In the genomic region with DNA sequence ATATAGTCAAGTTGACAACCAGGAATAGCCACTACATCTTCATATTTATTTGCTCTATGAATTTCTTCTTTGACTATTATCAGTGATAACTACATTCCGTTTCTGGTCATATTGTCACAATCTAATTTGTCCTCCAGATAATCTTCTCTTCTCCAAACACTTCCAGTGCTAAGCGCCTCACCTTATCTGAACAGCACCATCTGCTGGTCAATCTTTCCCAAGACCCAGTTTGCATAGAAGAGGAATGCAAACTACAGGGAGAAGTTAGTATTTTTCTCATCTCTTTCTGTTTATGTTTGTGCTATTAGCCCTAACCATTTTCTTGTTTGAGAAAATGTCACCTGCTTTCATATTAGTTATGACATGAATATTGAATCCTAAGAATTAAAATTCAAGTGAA, we compare ENCODE assay signal across 9 mouse cellular contexts.
DNase-seq lines count a peak whose midpoint lies in the region; ATAC-seq and TF ChIP-seq lines count a peak whose summit lies in the region.
"Had no signal": no experiment of that assay in that cellular context is flagged by ENCODE, and none has a peak within 500 bp of the region (broad histone marks: within the 10 kb centered on the region; RNA-seq: fewer than 3 reads in every experiment).

No protein-coding gene starts in this region.

- intact Hi-C loops in left cerebral cortex, adult 2 months (cut with DNase I) = no loop called here

- peak; percentile 60 for TF ChIP-seq CTCF in left cerebral cortex, adult 2 months (IDR thresholded peaks at IDR 0.05)

- no peaks in the 10 kb centered on the region for H3K36me3 ChIP-seq in forebrain, embryonic 15.5 days
- H3K36me3 ChIP-seq in forebrain, embryonic 10.5 days (replicated peaks) = no peaks in the 10 kb centered on the region
- H3K36me3 ChIP-seq: liver, embryonic 15.5 days had no signal

- DNase-seq in forebrain, embryonic 10.5 days (ENCODE audit: extremely low spot score, low spot score) = no peak
- DNase-seq in left cerebral cortex, adult 2 months (ENCODE audit: extremely low spot score in 1 of 2, low spot score in 2 of 2) = peak in 1 of 2 experiments; percentile 17
- no peak for DNase-seq in left cerebral cortex, adult 8-10 months (ENCODE audit: low spot score in 2 of 2)
- DNase-seq in Muller cell, postnatal 12 days (ENCODE audit: inconsistent ontology term) = peak; percentile 0
- DNase-seq in kidney, postnatal 36 days = peak; percentile 2 to 55
- no peak for DNase-seq in yolk sac, embryonic 10.5 days (ENCODE audit: low spot score)
- no peak for DNase-seq in spleen, postnatal 4 days (ENCODE audit: low spot score in 2 of 2)

- no peak overlapping the region for H3K4me3 ChIP-seq in forebrain, embryonic 15.5 days
- no peak overlapping the region for H3K4me3 ChIP-seq in forebrain, embryonic 10.5 days
- no peak overlapping the region for H3K4me3 ChIP-seq in left cerebral cortex, adult 2 months
- H3K4me3 ChIP-seq: liver, embryonic 15.5 days had no signal

- no peaks in the 10 kb centered on the region for H3K4me1 ChIP-seq in forebrain, embryonic 15.5 days
- H3K4me1 ChIP-seq in forebrain, embryonic 10.5 days = no peaks in the 10 kb centered on the region
- H3K4me1 ChIP-seq: liver, embryonic 15.5 days had no signal

- 0 out of 2 replicates have a peak, but pooled peaks have one; percentile 57 for ATAC-seq in forebrain, embryonic 15.5 days (replicated peaks)

- no peak overlapping the region for H3K9ac ChIP-seq in forebrain, embryonic 15.5 days (replicated peaks)
- H3K9ac ChIP-seq: liver, embryonic 15.5 days had no signal

- no peaks in the 10 kb centered on the region for H3K27me3 ChIP-seq in forebrain, embryonic 15.5 days
- no peaks in the 10 kb centered on the region for H3K27me3 ChIP-seq in forebrain, embryonic 10.5 days (ENCODE audit: poor library complexity, severe bottlenecking)
- H3K27me3 ChIP-seq: liver, embryonic 15.5 days had no signal

- H3K9me3 ChIP-seq in forebrain, embryonic 15.5 days = no peaks in the 10 kb centered on the region
- H3K9me3 ChIP-seq in forebrain, embryonic 10.5 days = no peaks in the 10 kb centered on the region
- H3K9me3 ChIP-seq: liver, embryonic 15.5 days had no signal

- no peak overlapping the region for H3K4me2 ChIP-seq in forebrain, embryonic 15.5 days (replicated peaks)
- H3K4me2 ChIP-seq: liver, embryonic 15.5 days had no signal

- no peak overlapping the region for H3K27ac ChIP-seq in forebrain, embryonic 15.5 days (replicated peaks)
- no peak overlapping the region for H3K27ac ChIP-seq in forebrain, embryonic 10.5 days
- H3K27ac ChIP-seq in left cerebral cortex, adult 2 months = no peak overlapping the region
- H3K27ac ChIP-seq: liver, embryonic 15.5 days had no signal

- WGBS in forebrain, embryonic 15.5 days = 24% methylated on average over 2 of the region's 2 CpGs
- WGBS in forebrain, embryonic 10.5 days = 39% methylated on average over 2 of the region's 2 CpGs

Comparison
In these comparisons a context has a peak if more than half of its experiments do, and no peak if none do; other contexts are left out.
1. DNase-seq: peak in Muller cell, postnatal 12 days (single experiment) and kidney, postnatal 36 days (2 of 2); none in forebrain, embryonic 10.5 days (single experiment), left cerebral cortex, adult 8-10 months (0 of 2), yolk sac, embryonic 10.5 days (single experiment) and spleen, postnatal 4 days (0 of 2).